Mouse (Mus musculus) kidney, embryonic 15.5 days (tissue): Measurements from ENCODE around the gene Nolc1. TPM values are rescaled to one million over a fixed set of nuclear protein-coding genes. Genes with fewer than 3 reads are reported as not detected.

ENCODE experiments used
- ATAC-seq: fragments of 200-750 bp; cut with Nextera tagmentation; replicated peaks from 2 replicates; pipeline ENCODE4 v1.8.0; 2017; ENCODE audit warnings: moderate TSS enrichment; ENCODE audit not compliant: low FRiP score
- H3K27ac ChIP-seq: fragments of 300-500 bp; sonication (generic); 2 replicates; pipeline ENCODE4 v1.5.1; 2015; ENCODE audit warnings: mild to moderate bottlenecking, inconsistent platforms
- H3K27me3 ChIP-seq: fragments of 300-500 bp; sonication (generic); 2 replicates; pipeline ENCODE4 v1.6.1; 2015; ENCODE audit warnings: inconsistent platforms
- H3K36me3 ChIP-seq: fragments of 300-500 bp; sonication (generic); 2 replicates; pipeline ENCODE4 v1.6.1; 2015; ENCODE audit warnings: inconsistent platforms
- H3K4me1 ChIP-seq: fragments of 300-500 bp; sonication (generic); 2 replicates; pipeline ENCODE4 v1.6.1; 2015; ENCODE audit warnings: inconsistent platforms
- H3K4me2 ChIP-seq: fragments of 300-500 bp; sonication (generic); 2 replicates; pipeline ENCODE4 v1.6.1; 2015; ENCODE audit warnings: moderate library complexity, mild to moderate bottlenecking, inconsistent platforms
- H3K4me3 ChIP-seq: fragments of 300-500 bp; sonication (generic); replicated peaks from 2 replicates; pipeline ENCODE4 v1.5.1; 2015; ENCODE audit warnings: mild to moderate bottlenecking, inconsistent platforms
- H3K9ac ChIP-seq: fragments of 300-500 bp; sonication (generic); 2 replicates; pipeline ENCODE4 v1.6.1; 2015; ENCODE audit warnings: mild to moderate bottlenecking, inconsistent platforms
- H3K9me3 ChIP-seq: fragments of 300-500 bp; sonication (generic); replicated peaks from 2 replicates; pipeline ENCODE4 v1.6.1; 2016; ENCODE audit warnings: inconsistent platforms
- WGBS: fragments of 180-500 bp; shearing (Covaris S2); methylation state at CpG from one replicate; pipeline ENCODE4 v1.1.7; 2015; ENCODE audit warnings: mixed read lengths; 5-methylcytosine and 5-hydroxymethylcytosine counted together
- polyA plus RNA-seq: library from polyadenylated mRNA; unstranded; fragments of >200 nt; fragmentation: Nextera tagmentation; extraction: Ambion mirVana; gene quantifications from 2 replicates; pipeline ENCODE4 v1.2.1, GENCODE M21; 2015

Gene Nolc1
- polyA plus RNA-seq, 1 experiment from 2014 or later: 101 TPM

- 0% methylated on average over 74 of the region's 84 CpGs for WGBS
- no peaks in the 10 kb centered on the region for H3K36me3 ChIP-seq
- no peaks in the 10 kb centered on the region for H3K27me3 ChIP-seq
- no peaks in the 10 kb centered on the region for H3K9me3 ChIP-seq
- peak; percentile 69 for ATAC-seq
- peaks cover 62% of the 10 kb centered on the region for H3K4me1 ChIP-seq
- peak within 1 kb of the TSS; percentile 83 for H3K9ac ChIP-seq
- peak within 1 kb of the TSS; percentile 70 for H3K4me3 ChIP-seq
- peak within 1 kb of the TSS; percentile 82 for H3K4me2 ChIP-seq
- peak within 1 kb of the TSS; percentile 97 for H3K27ac ChIP-seq
Observed at GRCm38 (mm10) chr19:46044993-46045695, 30.5 kb upstream of the Nolc1 start, which contains the start of gene Ldb1. Ldb1 (minus strand) TSS chr19:46045214.

GRCm38 (mm10) chr19:46045696-46046311 is 29.9 kb upstream of the Nolc1 start:
- peak overlapping the region; percentile 70 for H3K4me3 ChIP-seq
- H3K4me1 ChIP-seq: peaks cover 55% of the 10 kb centered on the region
- no peaks in the 10 kb centered on the region for H3K9me3 ChIP-seq
- ATAC-seq: peak; percentile 49
- 2% methylated on average over 7 of the region's 7 CpGs for WGBS
- H3K36me3 ChIP-seq: no peaks in the 10 kb centered on the region
- H3K27ac ChIP-seq: peak overlapping the region; percentile 97
- H3K27me3 ChIP-seq: no peaks in the 10 kb centered on the region
- peak overlapping the region; percentile 83 for H3K9ac ChIP-seq
- peak overlapping the region; percentile 82 for H3K4me2 ChIP-seq

GRCm38 (mm10) chr19:46046621-46047025 is 29.0 kb upstream of the Nolc1 start:
- 8% methylated on average over 10 of the region's 10 CpGs for WGBS
- H3K36me3 ChIP-seq: no peaks in the 10 kb centered on the region
- H3K27ac ChIP-seq: peak overlapping the region; percentile 97
- no peaks in the 10 kb centered on the region for H3K9me3 ChIP-seq
- peak overlapping the region; percentile 82 for H3K4me2 ChIP-seq
- peaks cover 47% of the 10 kb centered on the region for H3K4me1 ChIP-seq
- H3K4me3 ChIP-seq: peak overlapping the region; percentile 70
- ATAC-seq: no peak
- H3K27me3 ChIP-seq: no peaks in the 10 kb centered on the region
- H3K9ac ChIP-seq: no peak overlapping the region

- no peaks in the 10 kb centered on the region for H3K9me3 ChIP-seq
- no peak for ATAC-seq
- no peak overlapping the region for H3K4me3 ChIP-seq
- 66% methylated on average over 2 of the region's 2 CpGs for WGBS
- H3K36me3 ChIP-seq: no peaks in the 10 kb centered on the region
- peak overlapping the region; percentile 97 for H3K27ac ChIP-seq
- H3K4me2 ChIP-seq: no peak overlapping the region
- peaks cover 39% of the 10 kb centered on the region for H3K4me1 ChIP-seq
- H3K9ac ChIP-seq: no peak overlapping the region
- no peaks in the 10 kb centered on the region for H3K27me3 ChIP-seq
Observed at GRCm38 (mm10) chr19:46047426-46047825, 28.2 kb upstream of the Nolc1 start.

- no peaks in the 10 kb centered on the region for H3K36me3 ChIP-seq
- no peaks in the 10 kb centered on the region for H3K9me3 ChIP-seq
- H3K27me3 ChIP-seq: no peaks in the 10 kb centered on the region
- 72% methylated on average over 4 of the region's 4 CpGs for WGBS
- ATAC-seq: no peak
- peaks cover 22% of the 10 kb centered on the region for H3K4me1 ChIP-seq
- no peak overlapping the region for H3K9ac ChIP-seq
- no peak overlapping the region for H3K4me2 ChIP-seq
- no peak overlapping the region for H3K27ac ChIP-seq
- no peak overlapping the region for H3K4me3 ChIP-seq
Observed at GRCm38 (mm10) chr19:46049129-46049528, 26.5 kb upstream of the Nolc1 start.

- ATAC-seq: no peak
- WGBS: 68% methylated on average over 2 of the region's 2 CpGs
- Histone ChIP-seq H3K4me1 (peaks cover 19% of the 10 kb centered on the region), H3K9me3 (no peaks in the 10 kb centered on the region), H3K27me3 (no peaks in the 10 kb centered on the region), H3K9ac (no peak overlapping the region), H3K4me3 (no peak overlapping the region), H3K36me3 (no peaks in the 10 kb centered on the region), H3K4me2 (no peak overlapping the region), H3K27ac (no peak overlapping the region)
Observed at GRCm38 (mm10) chr19:46050462-46050861, 25.2 kb upstream of the Nolc1 start.

GRCm38 (mm10) chr19:46055752-46056387 is 19.8 kb upstream of the Nolc1 start:
- WGBS: under 1% methylated on average over 11 of the region's 11 CpGs
- peak; percentile 76 for ATAC-seq
- H3K9me3 ChIP-seq: no peaks in the 10 kb centered on the region
- peak overlapping the region; percentile 35 for H3K9ac ChIP-seq
- H3K4me1 ChIP-seq: peaks cover 22% of the 10 kb centered on the region
- H3K27me3 ChIP-seq: no peaks in the 10 kb centered on the region
- H3K4me2 ChIP-seq: peak overlapping the region; percentile 59
- H3K36me3 ChIP-seq: no peaks in the 10 kb centered on the region
- peak overlapping the region; percentile 93 for H3K4me3 ChIP-seq
- H3K27ac ChIP-seq: peak overlapping the region; percentile 98

GRCm38 (mm10) chr19:46056388-46056946 is 19.2 kb upstream of the Nolc1 start:
- Histone ChIP-seq H3K27me3 (no peaks in the 10 kb centered on the region), H3K9me3 (no peaks in the 10 kb centered on the region), H3K27ac (peak overlapping the region; percentile 98), H3K4me3 (peak overlapping the region; percentile 93), H3K36me3 (peaks cover 3% of the 10 kb centered on the region), H3K9ac (peak overlapping the region; percentile 76), H3K4me2 (peak overlapping the region; percentile 84), H3K4me1 (peaks cover 22% of the 10 kb centered on the region)
- under 1% methylated on average over 52 of the region's 52 CpGs for WGBS
- ATAC-seq: peak; percentile 94

- peak overlapping the region; percentile 76 for H3K9ac ChIP-seq
- peak; percentile 88 for ATAC-seq
- peaks cover 22% of the 10 kb centered on the region for H3K4me1 ChIP-seq
- H3K4me3 ChIP-seq: peak overlapping the region; percentile 93
- H3K27ac ChIP-seq: peak overlapping the region; percentile 98
- under 1% methylated on average over 42 of the region's 42 CpGs for WGBS
- peak overlapping the region; percentile 84 for H3K4me2 ChIP-seq
- H3K36me3 ChIP-seq: peaks cover 9% of the 10 kb centered on the region
- no peaks in the 10 kb centered on the region for H3K9me3 ChIP-seq
- H3K27me3 ChIP-seq: no peaks in the 10 kb centered on the region
Observed at GRCm38 (mm10) chr19:46056947-46057607, 18.6 kb upstream of the Nolc1 start.

- Histone ChIP-seq H3K9ac (no peak overlapping the region), H3K36me3 (peaks cover 23% of the 10 kb centered on the region), H3K27me3 (no peaks in the 10 kb centered on the region), H3K4me1 (peaks cover 22% of the 10 kb centered on the region), H3K4me3 (0 out of 2 replicates have a peak overlapping the region, but pooled peaks have one; percentile 93), H3K9me3 (no peaks in the 10 kb centered on the region), H3K4me2 (peak overlapping the region; percentile 84), H3K27ac (no peak overlapping the region)
- 92% methylated on average over 7 of the region's 7 CpGs for WGBS
- no peak for ATAC-seq
Observed at GRCm38 (mm10) chr19:46058466-46058865, 17.2 kb upstream of the Nolc1 start.

GRCm38 (mm10) chr19:46060845-46061244 is 14.8 kb upstream of the Nolc1 start:
- Histone ChIP-seq H3K4me1 (peaks cover 22% of the 10 kb centered on the region), H3K36me3 (peaks cover 47% of the 10 kb centered on the region), H3K27me3 (no peaks in the 10 kb centered on the region), H3K27ac (no peak overlapping the region), H3K9me3 (no peaks in the 10 kb centered on the region), H3K9ac (no peak overlapping the region), H3K4me3 (no peak overlapping the region), H3K4me2 (no peak overlapping the region)
- WGBS: 62% methylated on average over 6 of the region's 6 CpGs
- ATAC-seq: no peak
